Mouse (Mus musculus) lung, postnatal 0 days (tissue): ENCODE measurements around the gene Notch3.

Experiments used
- CTCF ChIP-seq: IDR thresholded peaks from 2 replicates; pipeline ENCODE4 v1.5.1; 2016; ENCODE audit warnings: antibody characterized with exemption, mild to moderate bottlenecking
- EP300 ChIP-seq: IDR thresholded peaks from 2 replicates; pipeline ENCODE4 v1.6.1; 2016; ENCODE audit warnings: antibody characterized with exemption, mild to moderate bottlenecking, control low read depth

DNA sequence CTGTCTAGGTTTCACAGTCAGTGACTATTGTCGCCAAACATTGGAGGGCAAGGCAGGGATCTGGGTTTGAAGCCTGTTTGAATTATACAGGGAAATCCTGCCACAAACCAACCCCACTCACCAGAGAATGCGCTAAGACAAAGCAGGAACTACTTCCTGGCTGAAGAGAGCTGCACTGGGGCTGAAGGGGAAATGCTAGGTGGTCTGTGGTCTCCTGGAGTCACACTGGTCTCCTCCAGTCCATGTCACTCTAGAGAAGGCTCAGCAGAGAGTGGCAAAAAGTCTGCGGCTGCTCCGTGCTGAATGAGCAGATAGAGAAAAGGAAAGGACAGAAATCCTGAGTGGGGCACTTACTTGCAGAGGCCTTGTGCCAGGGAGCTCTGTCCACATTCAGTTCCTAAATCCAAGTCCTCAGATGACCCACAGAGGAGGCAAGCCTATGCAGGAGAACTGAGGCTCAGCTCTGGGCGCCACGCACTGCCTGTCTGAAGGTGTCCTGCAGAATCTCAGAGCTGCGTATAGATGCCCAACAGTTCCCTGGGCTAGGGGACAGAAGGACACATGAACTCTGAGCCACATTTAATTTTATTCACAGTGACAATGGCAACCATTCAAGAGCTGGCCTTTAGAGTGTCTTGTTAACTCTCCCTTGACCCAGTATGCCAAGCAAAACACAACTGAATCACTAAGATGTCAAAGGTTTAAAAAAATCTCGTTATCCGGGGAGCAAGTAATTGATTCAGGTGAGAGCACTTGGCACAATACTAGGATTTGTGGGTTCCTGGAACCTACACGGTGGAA, 55.5 kb downstream of the Notch3 start:
- TF ChIP-seq CTCF (no peak), EP300 (no peak)
